Mouse (Mus musculus) small intestine, adult 2 months (tissue): Measurements from ENCODE around the gene Bcas1.

Experiments used
- CTCF ChIP-seq: fragments of 200-500 bp; IDR thresholded peaks from 2 replicates; pipeline ENCODE4 v1.5.1; 2012; ENCODE audit warnings: low read depth, mild to moderate bottlenecking, control low read depth, inconsistent platforms, low read length, moderate library complexity, mixed read lengths; ENCODE audit not compliant: insufficient replicate concordance, insufficient read length; ENCODE audit errors: extremely low read depth
- POLR2A ChIP-seq: fragments of 200-500 bp; IDR thresholded peaks from 2 replicates; pipeline ENCODE4 v1.6.1; 2012; ENCODE audit warnings: low read depth, mild to moderate bottlenecking, control low read depth, inconsistent platforms, low read length, moderate library complexity

- TF ChIP-seq POLR2A (no peak), CTCF (peak; percentile 23; the same call in 1 of the 2 replicates)
Measured at GRCm38 (mm10) chr2:170356667-170357374, 70.8 kb downstream of the Bcas1 start.
